Mouse (Mus musculus) neural tube, embryonic 11.5 days (tissue): Measurements from ENCODE around the gene Vmn2r121. TPM values are rescaled to one million over a fixed set of nuclear protein-coding genes. Genes with fewer than 3 reads are reported as not detected.

ENCODE experiments used
- ATAC-seq: fragments of 200-750 bp; cut with Nextera tagmentation; 2 replicates; pipeline ENCODE4 v1.8.0; 2017; ENCODE audit warnings: moderate number of reproducible peaks, mild to moderate bottlenecking, moderate TSS enrichment, moderate library complexity; ENCODE audit not compliant: insufficient read depth, low FRiP score, low TSS enrichment
- DNase-seq: peaks from one replicate; pipeline ENCODE4 v3.0.0-alpha.2; 2015; ENCODE audit warnings: low spot score
- H3K27ac ChIP-seq: fragments of 300-500 bp; sonication (generic); 2 replicates; pipeline ENCODE4 v1.5.1; 2014; ENCODE audit warnings: low read depth, mild to moderate bottlenecking, low read length
- H3K27me3 ChIP-seq: fragments of 300-500 bp; sonication (generic); 2 replicates; pipeline ENCODE4 v1.6.1; 2014; ENCODE audit warnings: mild to moderate bottlenecking, low read length, mixed read lengths; ENCODE audit not compliant: control insufficient read depth, insufficient read depth
- H3K36me3 ChIP-seq: fragments of 300-500 bp; sonication (generic); 2 replicates; pipeline ENCODE4 v1.6.1; 2014; ENCODE audit warnings: mild to moderate bottlenecking, low read length, moderate library complexity, mixed read lengths; ENCODE audit not compliant: control insufficient read depth, insufficient read depth
- H3K4me1 ChIP-seq: fragments of 300-500 bp; sonication (generic); 2 replicates; pipeline ENCODE4 v1.6.1; 2014; ENCODE audit warnings: low read length, mixed read lengths; ENCODE audit not compliant: control insufficient read depth, insufficient read depth
- H3K4me2 ChIP-seq: fragments of 300-500 bp; sonication (generic); 2 replicates; pipeline ENCODE4 v1.6.1; 2014; ENCODE audit warnings: low read depth, mild to moderate bottlenecking, moderate library complexity
- H3K4me3 ChIP-seq: fragments of 300-500 bp; sonication (generic); 2 replicates; pipeline ENCODE4 v1.5.1; 2014; ENCODE audit warnings: low read depth, low read length
- H3K9ac ChIP-seq: fragments of 300-500 bp; sonication (generic); 2 replicates; pipeline ENCODE4 v1.6.1; 2014; ENCODE audit warnings: mild to moderate bottlenecking, low read length
- H3K9me3 ChIP-seq: fragments of 300-500 bp; sonication (generic); 2 replicates; pipeline ENCODE4 v1.6.1; 2016; ENCODE audit warnings: low read length; ENCODE audit not compliant: control insufficient read depth
- WGBS: fragments of 180-500 bp; shearing (Covaris S2); extraction: QIAGEN DNeasy Blood & Tissue Kit; methylation state at CpG from one replicate; pipeline ENCODE4 v1.1.7; 2014; 5-methylcytosine and 5-hydroxymethylcytosine counted together
- polyA plus RNA-seq: library from polyadenylated mRNA; unstranded; fragments of >200 nt; fragmentation: Nextera tagmentation; extraction: Ambion mirVana; gene quantifications from 2 replicates; pipeline ENCODE4 v1.2.1, GENCODE M21; 2014

Vmn2r121 gene
- not detected in 2 replicates for polyA plus RNA-seq

DNA sequence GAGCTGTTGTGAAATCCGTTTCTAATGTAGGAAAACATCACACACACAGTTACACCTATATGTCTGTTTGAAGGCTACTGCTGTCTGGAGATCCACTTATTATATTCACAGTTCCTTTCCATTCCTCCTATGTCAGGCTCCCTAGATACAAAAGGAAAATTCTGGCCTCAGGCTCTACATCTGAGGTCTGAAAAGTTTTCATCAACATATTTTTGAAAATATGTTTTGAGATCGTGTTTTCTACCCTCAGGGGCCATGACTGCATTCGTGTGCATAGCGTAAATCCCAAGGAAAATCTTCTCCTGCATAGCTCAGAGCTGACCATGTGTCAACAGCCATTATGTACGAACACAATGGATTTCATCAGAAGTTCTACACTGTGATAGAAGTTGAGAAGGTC lies at the start of gene Vmn2r121:
Vmn2r121 (minus strand) TSS at position 101 of the 400 bp plus-strand sequence.
- no peak for ATAC-seq
- 75% methylated on average over 5 of the region's 5 CpGs for WGBS
- H3K9ac ChIP-seq, result no peak within 1 kb of the TSS

More for the DNA sequence above, at the start of gene Vmn2r121:
- DNase-seq, result no peak
- Histone ChIP-seq H3K4me3 (no peak within 1 kb of the TSS), H3K27ac (no peak within 1 kb of the TSS), H3K27me3 (no peaks in the 10 kb centered on the region), H3K4me2 (no peak within 1 kb of the TSS), H3K4me1 (no peaks in the 10 kb centered on the region), H3K9me3 (no peaks in the 10 kb centered on the region), H3K36me3 (no peaks in the 10 kb centered on the region)
